Mouse (Mus musculus): ENCODE measurements at regions not wholly inside any gene's neighbourhood (a gene's known extent, or its start where the extent isn't known, plus 50 kb on each side); places are given as distances from the start of the nearest gene placed in this dataset.
"Not testable (repeated sequence)": the region's sequence is repeated elsewhere in the genome, so short reads cannot be mapped to it uniquely, and the experiment has no call there.

- DNase-seq (ENCODE audit: low spot score): no peak
These were observed 629.7 kb upstream of the Slc8a1 start for GRCm38 (mm10) chr17:82367876-82368275.

DNA sequence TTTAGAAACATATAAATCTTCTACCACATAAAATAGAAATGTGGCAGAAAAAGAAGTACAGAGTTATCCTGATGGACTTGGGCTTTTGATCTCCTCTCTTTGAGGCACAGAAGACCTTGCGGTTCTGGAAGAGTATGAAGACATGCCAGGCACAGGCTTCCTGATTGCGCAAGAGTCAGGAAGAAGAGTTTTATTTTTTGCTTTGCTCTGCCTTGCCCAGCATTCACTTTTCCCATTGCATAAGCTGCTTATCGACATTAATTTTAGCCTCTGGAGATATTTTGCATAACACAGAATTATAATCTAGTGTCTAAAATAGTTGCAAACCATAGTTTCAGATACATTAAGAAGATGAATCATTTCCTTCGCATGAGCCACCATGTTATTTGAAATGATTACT is 627.8 kb upstream of the Slc8a1 start:
- DNase-seq (ENCODE audit: low spot score): no peak

DNA sequence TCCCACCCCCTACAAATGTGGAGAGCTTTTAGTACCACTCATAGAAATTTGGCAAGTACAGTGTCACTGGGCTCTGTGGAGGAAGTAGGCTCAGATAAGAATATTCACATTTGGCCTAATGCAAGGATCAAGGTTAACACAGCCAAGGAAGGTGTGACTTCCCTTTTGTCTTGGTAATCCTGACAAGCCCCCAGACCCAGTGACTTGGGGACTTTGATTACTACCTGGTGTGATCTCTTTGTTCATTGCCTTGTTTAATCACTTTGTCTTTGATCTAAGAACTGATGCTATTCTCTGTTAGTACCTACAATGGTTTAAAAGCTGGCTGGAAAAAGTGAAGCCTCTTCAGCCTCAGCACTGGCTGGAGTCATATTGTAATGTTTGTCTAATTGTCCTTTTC is 610.5 kb upstream of the Slc8a1 start:
- DNase-seq (ENCODE audit: low spot score): no peak

GRCm38 (mm10) chr17:82331429-82331828 is 593.3 kb upstream of the Slc8a1 start:
- no peak for DNase-seq (ENCODE audit: low spot score)

- DNase-seq (ENCODE audit: low spot score): no peak
These were observed 574.0 kb upstream of the Slc8a1 start for GRCm38 (mm10) chr17:82312191-82312590.

DNA sequence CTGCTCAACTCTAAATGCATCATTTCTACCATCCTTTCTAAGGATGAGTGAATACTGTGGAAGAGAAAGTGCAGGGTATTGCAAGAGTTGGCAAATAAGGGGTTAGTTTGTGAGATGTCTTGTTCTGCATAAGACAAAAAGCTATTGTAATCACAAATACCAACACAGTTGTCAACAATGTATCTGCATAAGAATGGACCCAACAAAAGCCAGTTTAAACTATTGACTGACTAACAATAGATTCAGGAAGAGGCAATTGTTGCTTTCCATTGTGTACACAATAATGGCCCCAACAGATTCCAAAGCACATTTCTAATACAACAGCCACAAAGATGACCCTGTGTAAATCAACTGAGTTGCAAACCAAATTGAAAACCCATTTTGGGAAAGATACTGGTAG is 568.2 kb upstream of the Slc8a1 start:
- DNase-seq (ENCODE audit: low spot score): no peak

- no peak for DNase-seq (ENCODE audit: low spot score)
These were observed 539.6 kb upstream of the Slc8a1 start for GRCm38 (mm10) chr17:82277728-82278127.

DNA sequence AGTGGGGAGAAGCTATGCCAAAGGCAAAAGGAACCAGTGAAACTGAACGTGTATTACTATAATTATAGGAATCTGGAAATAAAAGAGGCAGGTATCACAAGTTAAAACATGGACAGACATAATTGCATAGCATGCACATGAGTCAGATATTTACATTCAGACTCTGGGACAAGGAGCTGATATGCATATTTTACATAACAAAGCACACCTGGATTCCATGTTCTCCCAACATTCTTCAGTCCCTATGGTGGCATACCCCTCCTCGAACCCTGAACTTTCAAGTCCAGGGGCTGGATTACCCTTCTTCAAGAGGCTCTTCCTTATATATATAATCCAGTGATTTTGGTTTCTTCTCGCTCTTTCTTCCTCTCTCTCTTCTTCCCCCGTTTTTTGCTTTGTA is 535.8 kb upstream of the Slc8a1 start:
- no peak for DNase-seq (ENCODE audit: low spot score)

- DNase-seq (ENCODE audit: low spot score): no peak
These were observed 534.7 kb upstream of the Slc8a1 start for GRCm38 (mm10) chr17:82272845-82273244.

DNA sequence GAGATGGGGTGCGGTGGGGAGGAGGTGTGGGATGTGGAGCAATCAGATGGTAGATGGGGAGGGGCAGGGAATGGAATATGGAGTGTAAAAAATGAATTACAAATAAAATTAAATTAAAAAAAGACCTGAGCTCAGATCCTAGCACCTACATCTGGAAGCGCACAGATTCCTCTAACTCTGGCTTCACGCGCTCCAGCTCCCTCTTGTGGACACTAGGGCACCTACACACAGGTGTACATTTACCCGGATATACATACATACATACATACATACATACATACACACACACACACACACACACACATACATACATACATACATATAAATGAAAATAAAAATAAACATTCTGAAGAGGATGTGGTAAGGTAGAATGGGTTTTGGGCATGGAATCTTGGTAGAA is 528.7 kb upstream of the Slc8a1 start:
- DNase-seq (ENCODE audit: low spot score): not testable (repeated sequence)

DNA sequence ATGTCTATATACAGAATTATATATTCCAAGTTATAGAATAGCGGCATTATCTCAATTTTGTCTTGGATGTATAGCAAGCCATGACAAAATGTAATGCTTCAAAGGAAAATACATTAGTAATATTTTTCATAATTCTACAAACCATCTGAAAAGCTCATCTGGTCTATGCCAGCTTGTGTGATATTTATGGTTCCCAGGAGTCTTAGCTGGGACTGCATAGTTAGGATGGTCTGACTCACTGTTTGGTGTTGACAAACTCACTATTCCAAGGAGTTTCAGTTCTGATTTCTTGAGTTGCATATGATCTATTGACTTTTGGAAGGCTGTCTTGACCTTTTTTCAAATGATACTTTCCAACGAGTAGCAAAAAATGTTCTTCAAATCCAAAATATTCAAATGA is 514.2 kb upstream of the Slc8a1 start:
- DNase-seq (ENCODE audit: low spot score): no peak

- no peak for DNase-seq (ENCODE audit: low spot score)
These were observed 513.7 kb upstream of the Slc8a1 start for GRCm38 (mm10) chr17:82251841-82252240.

DNA sequence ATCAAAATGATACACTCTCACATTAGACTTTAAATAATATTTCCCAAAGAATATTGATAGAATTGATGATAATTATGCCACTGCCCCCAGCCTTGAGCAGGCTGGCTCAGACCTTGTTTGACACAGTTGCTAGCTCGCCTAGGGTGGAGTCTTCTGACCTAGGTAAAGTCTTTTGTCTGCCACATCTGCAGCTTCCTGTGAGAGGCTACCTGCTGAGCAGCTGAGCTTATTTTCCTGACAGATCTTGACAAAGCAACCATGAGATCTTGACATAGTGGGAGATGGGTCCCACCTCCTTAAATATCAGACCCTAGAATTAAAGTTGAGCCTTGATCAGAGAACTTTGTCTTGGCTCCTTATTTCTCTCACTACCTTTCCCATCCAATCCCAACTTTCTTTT is 500.2 kb upstream of the Slc8a1 start:
- no peak for DNase-seq (ENCODE audit: low spot score)

DNA sequence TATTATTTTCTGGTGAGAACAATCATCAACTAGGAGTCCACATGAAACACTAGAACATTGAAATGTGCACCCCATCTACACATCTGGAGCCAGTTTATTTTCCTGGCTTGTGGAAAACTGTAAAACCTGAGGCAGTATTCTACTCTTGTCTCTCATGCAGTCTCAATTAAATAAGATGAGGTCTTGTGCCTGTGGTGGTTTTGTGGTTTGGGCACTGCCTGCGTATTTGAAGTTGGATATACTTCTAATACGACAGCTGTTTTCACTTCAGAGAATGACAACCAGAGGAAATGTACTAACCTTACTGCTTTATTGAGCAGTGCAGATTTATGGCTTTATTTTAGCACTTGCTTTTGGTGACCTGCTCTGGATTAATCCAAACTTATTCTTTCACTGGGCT is 499.3 kb upstream of the Slc8a1 start:
- no peak for DNase-seq (ENCODE audit: low spot score)

GRCm38 (mm10) chr17:82215728-82216623 is 477.8 kb upstream of the Slc8a1 start:
- DNase-seq (ENCODE audit: low spot score): no peak

- no peak for DNase-seq (ENCODE audit: low spot score)
These were observed 461.8 kb upstream of the Slc8a1 start for GRCm38 (mm10) chr17:82199981-82200380.

- DNase-seq (ENCODE audit: low spot score): no peak
These were observed 461.0 kb upstream of the Slc8a1 start for GRCm38 (mm10) chr17:82199031-82199642.

DNA sequence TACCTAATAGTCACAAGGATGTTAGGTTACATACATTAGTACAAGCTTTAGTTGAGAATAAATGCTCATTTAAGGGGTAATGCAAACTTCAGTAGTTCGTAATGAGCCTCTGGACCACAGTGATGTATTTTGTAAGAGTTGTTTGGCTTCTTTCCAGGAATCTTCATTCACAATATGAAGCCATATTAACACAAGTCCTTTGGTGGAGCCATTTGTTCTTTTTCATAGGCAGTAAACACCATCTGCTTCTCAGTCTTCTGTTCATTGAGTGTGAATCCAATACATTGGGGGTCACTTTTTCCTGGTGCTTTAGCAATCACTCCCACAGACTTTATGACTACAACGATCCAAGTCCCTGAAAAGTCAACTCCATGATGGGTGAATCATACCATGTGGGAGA is 446.1 kb upstream of the Slc8a1 start:
- DNase-seq (ENCODE audit: low spot score): no peak

DNA sequence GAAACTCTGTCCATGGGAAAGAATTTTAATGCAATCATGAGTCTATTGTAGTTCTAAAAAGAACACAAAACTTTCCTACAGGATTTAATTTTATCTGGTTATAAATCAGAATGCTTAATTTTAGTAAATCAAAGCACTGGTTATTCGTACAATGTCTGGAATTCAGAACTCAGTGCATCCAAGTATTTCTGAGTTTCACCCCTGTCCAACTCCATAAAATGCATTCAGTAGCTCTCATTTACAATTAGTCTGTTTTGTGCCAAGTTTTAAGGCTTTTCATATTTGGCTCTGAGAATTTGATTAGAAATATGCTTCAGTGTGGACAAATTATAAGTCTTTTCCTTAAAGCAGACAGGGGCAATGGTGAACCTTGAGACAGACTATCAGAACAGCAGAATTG is 433.0 kb upstream of the Slc8a1 start:
- no peak for DNase-seq (ENCODE audit: low spot score)

GRCm38 (mm10) chr17:82153446-82153845 is 415.3 kb upstream of the Slc8a1 start:
- DNase-seq (ENCODE audit: low spot score): no peak

GRCm38 (mm10) chr17:82134843-82135242 is 396.7 kb upstream of the Slc8a1 start:
- DNase-seq (ENCODE audit: low spot score): no peak

GRCm38 (mm10) chr17:82132941-82133340 is 394.8 kb upstream of the Slc8a1 start:
- no peak for DNase-seq (ENCODE audit: low spot score)

GRCm38 (mm10) chr17:82087141-82087540 is 349.0 kb upstream of the Slc8a1 start:
- DNase-seq (ENCODE audit: low spot score): no peak

DNA sequence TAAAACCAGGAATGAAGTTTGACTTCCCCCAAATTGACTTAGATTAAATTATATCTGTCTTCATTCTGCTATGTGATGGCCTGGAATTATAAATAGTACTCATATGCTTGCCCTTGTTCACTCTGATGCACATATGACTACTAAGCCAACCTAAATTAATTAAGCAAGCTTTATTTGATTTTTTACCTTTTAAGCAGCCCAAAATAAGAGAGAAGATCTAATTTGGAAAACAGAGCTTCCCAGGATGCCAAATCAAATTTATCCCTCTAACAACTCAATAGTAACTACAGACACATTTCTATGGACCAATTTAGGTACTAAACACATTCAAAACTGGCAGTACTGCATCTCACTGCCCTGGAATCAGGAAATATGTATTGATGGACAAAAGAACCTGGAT is 342.1 kb upstream of the Slc8a1 start:
- DNase-seq (ENCODE audit: low spot score): no peak
